Mouse (Mus musculus) adrenal gland, postnatal 10 days (tissue): Measurements from ENCODE around the gene Galm. TPM values are rescaled to one million over a fixed set of nuclear protein-coding genes. Genes with fewer than 3 reads are reported as not detected.
"Not testable (repeated sequence)": the region's sequence is repeated elsewhere in the genome, so short reads cannot be mapped to it uniquely, and the experiment has no call there.

Experiments used
- DNase-seq: peaks from one replicate; pipeline ENCODE4 v3.0.0; 2021; ENCODE audit warnings: mixed read lengths
- total RNA-seq, 2 experiments: library from RNA; stranded (reverse); gene quantifications; 2 replicates each; pipeline ENCODE4 v1.2.3; 2021

Gene Galm
- total RNA-seq, 2 experiments from 2014 or later, result 24.7 to 32.1 TPM

- DNase-seq, result peak; percentile 57
Measured at GRCm38 (mm10) chr17:80165741-80166140, 38.5 kb downstream of the Galm start.

- no peak for DNase-seq
Measured at GRCm38 (mm10) chr17:80166346-80166745, 39.1 kb downstream of the Galm start.

- DNase-seq, result no peak
Measured at GRCm38 (mm10) chr17:80167436-80167835, 40.2 kb downstream of the Galm start.

- no peak for DNase-seq
Measured at GRCm38 (mm10) chr17:80167851-80168251, 40.6 kb downstream of the Galm start.

GRCm38 (mm10) chr17:80168425-80169182, 41.3 kb downstream of the Galm start:
- DNase-seq, result peak; percentile 34

- no peak for DNase-seq
Measured at GRCm38 (mm10) chr17:80169792-80170191, 42.5 kb downstream of the Galm start.

GRCm38 (mm10) chr17:80170951-80171350, 43.7 kb downstream of the Galm start:
- no peak for DNase-seq

GRCm38 (mm10) chr17:80171948-80172347, 44.7 kb downstream of the Galm start:
- DNase-seq, result no peak

- no peak for DNase-seq
Measured at GRCm38 (mm10) chr17:80172761-80173160, 45.5 kb downstream of the Galm start.

GRCm38 (mm10) chr17:80173708-80174107, 46.4 kb downstream of the Galm start:
- DNase-seq, result no peak

GRCm38 (mm10) chr17:80174146-80174545, 46.9 kb downstream of the Galm start:
- DNase-seq, result no peak

- no peak for DNase-seq
Measured at GRCm38 (mm10) chr17:80174699-80175385, 47.6 kb downstream of the Galm start.

GRCm38 (mm10) chr17:80175386-80175739, 48.1 kb downstream of the Galm start:
- DNase-seq, result no peak

GRCm38 (mm10) chr17:80175966-80176365, 48.7 kb downstream of the Galm start:
- DNase-seq, result no peak

- DNase-seq, result not testable (repeated sequence)
Measured at GRCm38 (mm10) chr17:80178846-80179245, 51.6 kb downstream of the Galm start.

GRCm38 (mm10) chr17:80179959-80180358, 52.7 kb downstream of the Galm start:
- DNase-seq, result peak; percentile 82

- DNase-seq, result no peak
Measured at GRCm38 (mm10) chr17:80180468-80180867, 53.2 kb downstream of the Galm start.

- DNase-seq, result no peak
Measured at GRCm38 (mm10) chr17:80183615-80184014, 56.3 kb downstream of the Galm start.

- no peak for DNase-seq
Measured at GRCm38 (mm10) chr17:80193075-80193474, 65.8 kb downstream of the Galm start.

GRCm38 (mm10) chr17:80199160-80199778, 72.0 kb downstream of the Galm start:
- DNase-seq, result no peak

- no peak for DNase-seq
Measured at GRCm38 (mm10) chr17:80205657-80206056, 78.4 kb downstream of the Galm start.

- DNase-seq, result peak; percentile 77
Measured at GRCm38 (mm10) chr17:80206301-80206670, 79.0 kb downstream of the Galm start.
